Mouse (Mus musculus) urinary bladder, postnatal 10 days (tissue): ENCODE results near the gene Gabrb3.

Experiments used
- DNase-seq: peaks from one replicate; pipeline ENCODE4 v3.0.0; 2022; ENCODE audit warnings: low spot score

The Gabrb3 gene

DNA sequence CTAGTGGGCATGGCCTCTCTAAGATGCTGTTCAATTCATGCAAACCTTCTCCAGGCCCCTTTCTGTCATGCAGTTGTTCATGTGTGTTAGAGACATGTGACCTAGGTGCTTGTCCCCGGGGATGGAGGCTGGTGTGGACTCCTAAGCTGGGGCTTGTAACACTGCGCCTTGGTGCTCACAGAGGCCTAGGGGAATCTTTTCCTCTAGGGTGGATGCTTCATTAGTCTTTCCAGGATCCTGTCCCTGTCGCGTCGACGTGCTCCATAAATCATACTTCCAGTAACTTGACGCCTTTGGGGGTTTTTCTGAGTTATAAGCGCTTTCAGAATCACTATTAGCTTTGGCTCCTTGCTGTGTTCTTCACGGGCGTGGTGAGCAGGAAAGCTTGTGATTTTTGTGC, 113.2 kb downstream of the Gabrb3 start:
- DNase-seq = no peak

DNA sequence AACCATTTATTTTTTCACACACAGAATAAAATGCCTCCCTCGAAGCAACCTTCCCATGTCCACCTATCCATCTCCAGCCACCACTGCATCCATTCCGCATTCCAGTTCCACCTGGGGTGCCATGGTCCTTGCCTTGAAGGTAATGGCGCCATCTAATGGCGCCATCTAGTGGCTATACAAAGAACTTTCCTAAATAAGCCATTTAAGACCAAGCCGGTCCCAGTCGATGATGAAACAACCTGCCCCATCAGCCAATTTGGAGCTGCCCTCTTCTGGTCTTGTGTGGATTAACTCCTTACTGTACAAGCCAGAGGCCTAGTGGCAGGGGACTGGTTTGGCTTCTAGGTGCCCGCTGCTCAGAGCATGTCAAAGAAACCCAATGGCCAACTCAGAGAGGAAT, 119.1 kb downstream of the Gabrb3 start:
- no peak for DNase-seq

DNA sequence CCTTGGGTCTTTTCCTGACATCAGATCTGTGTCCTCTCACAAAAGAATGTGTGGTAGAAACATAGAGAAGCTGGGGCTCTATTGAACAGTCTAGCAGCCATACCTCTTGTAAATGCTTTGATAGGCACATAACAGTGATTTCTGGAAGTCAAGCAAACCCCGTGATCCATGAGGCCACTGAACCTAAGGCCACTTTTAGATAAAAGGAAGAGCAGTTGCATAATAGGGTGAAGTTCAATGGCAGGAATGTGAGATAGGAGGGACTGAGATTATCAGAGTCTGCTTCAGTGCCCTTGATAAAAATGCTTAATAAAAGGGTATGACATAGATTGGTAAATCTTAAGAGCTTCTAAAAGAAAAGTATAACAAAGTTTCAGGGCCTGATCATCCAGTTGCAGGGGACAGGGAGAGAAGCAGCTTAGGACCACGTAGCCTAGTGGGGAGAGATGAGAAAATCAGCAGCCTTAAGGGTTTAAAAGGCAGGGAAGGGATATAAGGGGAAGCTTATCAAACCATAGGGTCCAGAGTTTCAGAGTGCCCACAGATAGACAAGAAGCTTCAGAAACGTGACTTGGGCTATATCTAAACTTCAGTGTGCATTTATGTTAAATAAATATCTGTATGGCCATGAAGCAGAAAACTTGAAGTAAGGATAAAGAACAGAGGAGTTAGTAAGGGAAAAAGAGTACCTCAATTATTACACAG, 141.4 kb downstream of the Gabrb3 start:
- no peak for DNase-seq

DNA sequence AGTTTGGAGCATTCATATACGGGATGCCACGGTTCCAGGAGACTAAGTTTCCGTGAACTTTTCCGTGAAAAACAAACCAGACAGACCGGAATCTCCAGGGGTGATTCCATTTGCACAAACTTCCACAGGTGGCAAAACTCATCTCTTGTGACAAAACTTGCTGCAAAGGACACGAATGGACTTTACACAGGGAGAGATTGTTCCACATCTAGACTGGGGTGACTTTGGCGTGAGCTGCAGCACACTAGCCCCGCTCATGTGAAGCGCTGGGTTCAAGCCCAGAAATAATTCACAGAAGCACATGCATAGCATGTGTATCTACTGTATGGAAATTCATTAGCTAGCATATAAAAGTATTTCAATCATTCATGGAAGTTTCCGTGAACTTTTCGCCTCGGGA, 144.9 kb downstream of the Gabrb3 start:
- no peak for DNase-seq

DNA sequence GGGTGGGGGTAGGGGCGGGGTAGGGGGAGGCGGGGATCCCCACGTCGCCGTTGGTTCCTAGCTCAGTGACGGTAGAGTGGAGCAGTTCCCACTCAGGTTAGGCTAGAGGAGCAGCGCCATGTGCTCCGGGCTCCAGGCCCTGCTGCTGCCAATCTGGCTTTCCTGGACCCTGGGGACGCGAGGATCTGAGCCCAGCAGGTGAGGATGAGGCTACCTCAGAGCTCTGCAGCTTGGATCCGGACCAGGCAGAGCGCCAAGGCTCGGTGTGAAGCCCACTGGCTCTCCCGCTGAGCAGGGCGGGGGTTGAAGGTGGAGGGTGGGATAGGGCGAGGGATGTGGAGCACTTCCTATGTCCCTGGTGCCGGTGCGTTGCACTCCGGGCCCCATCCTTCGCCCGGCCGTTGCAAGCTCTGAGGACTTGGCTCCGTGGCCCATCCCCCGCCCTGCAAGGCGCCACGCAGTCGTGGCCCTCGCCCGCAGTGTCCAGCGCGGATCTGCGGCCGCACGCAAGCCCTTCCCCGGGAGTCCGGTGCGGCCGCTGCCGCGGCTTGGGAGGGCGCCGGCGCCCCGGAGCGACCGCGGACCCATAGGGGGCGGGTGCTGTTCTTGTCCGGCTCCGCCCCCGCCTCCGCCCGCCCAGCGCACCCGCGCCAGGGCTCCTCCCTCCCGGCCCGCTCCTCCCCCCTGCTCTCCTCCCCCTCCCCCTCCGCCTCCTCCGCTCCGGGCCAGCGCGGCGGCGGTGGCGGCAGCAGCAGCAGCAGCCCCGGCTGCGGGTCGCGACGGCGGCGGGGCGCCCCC, 171.2 kb downstream of the Gabrb3 start:
- DNase-seq = no peak

DNA sequence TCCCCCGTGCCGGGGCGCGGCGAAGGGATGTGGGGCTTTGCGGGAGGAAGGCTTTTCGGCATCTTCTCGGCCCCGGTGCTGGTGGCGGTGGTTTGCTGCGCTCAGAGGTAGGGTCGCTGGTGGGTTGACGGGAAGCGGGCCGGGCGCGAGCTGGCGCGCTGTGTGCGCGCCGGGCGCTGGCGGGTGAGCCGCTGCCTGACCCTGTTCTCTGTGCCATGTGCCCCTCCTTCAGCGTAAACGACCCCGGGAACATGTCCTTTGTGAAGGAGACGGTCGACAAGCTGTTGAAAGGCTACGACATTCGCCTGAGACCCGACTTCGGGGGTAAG, 171.7 kb downstream of the Gabrb3 start:
- no peak for DNase-seq

DNA sequence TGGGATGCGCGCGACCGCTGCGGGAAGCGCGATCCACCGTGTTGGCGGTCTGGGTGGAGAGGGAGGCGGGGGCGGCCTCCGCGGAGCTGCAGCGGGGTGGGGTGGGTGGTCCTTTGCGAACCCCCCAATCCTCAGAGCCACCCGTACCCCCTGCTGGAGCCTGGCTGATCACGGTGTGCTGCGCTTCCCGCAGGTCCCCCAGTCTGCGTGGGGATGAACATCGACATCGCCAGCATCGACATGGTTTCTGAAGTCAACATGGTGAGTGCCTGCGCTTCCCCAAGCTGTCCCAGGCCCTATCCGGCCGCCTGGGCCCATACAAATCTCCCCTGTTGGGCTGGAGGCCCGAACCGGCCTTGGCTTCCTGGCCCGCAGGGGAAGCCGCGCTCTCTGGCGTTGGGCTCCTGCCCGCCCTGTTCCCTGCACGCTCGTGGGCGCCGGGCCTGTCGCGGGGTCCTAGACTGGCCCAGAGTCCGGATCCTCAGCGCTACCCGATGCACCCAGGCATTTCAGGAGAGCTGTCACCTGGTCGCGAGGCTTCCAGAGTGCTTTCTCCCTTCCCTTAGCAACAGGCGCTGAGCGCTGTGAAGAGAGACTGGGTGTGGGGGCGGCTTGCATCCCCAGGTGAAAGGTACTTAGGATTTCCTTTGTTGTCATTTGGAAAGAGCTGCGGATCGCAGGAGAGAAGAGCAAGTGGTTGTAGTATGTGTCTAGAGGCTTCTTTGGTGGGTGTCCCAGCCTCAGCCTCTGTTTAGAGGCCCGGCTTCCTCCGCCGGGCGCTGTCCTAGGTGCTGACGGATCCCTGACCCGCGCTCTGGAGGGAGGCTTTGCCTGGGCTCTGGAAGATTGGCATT, 172.3 kb downstream of the Gabrb3 start:
- DNase-seq = no peak

DNA sequence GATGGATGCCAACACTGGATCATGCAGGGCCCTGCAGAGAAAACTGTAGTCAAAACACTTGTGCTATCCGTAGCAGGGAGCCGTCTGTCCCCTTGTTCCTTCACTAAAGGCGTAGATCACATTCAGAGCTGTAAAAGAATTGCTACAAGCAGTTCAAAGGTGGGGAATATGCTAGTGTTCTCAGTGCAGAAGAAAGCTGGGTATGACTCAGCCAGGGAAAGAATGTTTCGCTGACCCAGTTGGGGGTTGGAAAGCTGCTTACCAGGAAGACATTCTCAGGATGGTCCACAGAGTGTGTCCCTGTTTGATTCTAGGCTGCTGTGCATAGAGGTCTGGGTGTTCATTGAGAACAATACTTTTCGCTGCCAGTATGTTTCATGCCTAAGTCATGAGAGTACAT, 177.8 kb downstream of the Gabrb3 start:
- DNase-seq = no peak

DNA sequence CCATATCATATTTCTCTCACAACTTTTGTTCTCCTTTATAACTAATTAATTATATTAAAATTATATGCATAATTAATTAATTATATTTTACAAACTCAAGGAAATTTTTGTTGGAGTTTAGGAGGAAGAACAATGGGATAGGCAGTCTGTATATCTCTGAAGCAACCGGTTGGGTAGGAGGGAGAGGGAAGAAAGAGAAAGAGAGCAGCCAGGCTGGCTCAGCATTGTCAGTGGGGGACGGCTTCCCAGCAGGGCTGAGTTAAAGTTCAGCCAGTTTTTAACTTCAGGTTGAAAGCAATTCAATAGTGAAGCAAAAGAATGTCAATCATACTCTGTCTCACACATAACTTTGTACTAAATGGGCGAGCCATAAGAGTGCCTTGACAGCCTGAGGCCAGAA, 199.2 kb downstream of the Gabrb3 start:
- no peak for DNase-seq

DNA sequence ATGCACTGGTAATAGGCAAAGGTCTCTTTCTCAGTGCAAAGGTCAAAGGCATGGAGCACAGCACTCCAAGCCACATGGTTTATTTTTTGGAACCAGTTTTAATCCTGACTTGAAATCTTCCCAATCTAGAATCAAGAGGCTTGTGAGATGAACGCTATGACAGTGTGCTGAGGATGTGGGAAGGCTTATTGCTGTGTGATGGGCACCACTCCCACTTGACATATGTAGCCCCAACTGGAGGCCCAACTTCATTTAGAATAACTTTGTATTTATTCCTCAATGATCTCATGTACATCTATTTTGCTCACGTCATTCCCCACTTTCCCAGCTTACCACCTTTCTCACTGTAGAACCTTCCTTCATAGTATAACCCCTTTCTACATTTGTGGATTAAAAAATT, 200.5 kb downstream of the Gabrb3 start:
- DNase-seq = no peak

DNA sequence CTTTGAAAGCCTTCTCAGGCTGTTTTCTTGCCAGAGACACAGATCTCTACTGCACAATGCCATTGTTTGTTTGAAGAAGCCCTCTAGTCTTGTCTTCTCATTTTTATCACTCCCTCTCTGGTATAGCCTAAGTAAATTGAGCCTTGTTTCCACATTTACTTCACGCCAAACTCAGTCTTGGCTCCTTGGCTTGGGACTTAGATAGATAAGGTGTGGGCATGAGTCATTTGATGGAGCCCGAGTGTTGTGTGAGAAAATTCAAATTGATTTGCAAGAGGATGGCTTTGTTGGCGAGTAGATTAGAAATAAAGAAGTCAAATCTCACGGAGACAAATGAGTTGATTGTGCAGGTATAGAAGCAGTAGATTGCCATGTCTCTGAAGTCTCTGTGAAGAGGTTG, 204.2 kb downstream of the Gabrb3 start:
- no peak for DNase-seq

DNA sequence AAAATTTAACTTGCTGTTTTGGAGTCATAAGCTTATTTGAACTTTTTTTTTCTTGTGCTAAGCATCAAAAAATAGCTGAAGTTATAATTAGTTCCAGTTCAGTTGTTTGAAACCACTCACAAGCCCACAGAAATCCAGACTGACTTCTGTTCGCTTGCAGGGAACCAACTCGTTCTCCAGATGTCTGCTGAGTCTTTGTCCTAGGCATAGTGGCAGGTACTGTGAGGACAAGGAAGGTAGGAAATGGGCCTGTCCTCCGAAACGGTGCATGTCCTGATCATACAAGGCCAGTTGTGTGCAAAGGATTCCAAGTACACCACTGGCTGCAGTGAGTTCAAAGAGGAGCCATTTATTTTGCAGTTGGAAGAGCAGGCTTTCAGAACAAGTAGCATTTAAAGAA, 215.5 kb downstream of the Gabrb3 start:
- no peak for DNase-seq

DNA sequence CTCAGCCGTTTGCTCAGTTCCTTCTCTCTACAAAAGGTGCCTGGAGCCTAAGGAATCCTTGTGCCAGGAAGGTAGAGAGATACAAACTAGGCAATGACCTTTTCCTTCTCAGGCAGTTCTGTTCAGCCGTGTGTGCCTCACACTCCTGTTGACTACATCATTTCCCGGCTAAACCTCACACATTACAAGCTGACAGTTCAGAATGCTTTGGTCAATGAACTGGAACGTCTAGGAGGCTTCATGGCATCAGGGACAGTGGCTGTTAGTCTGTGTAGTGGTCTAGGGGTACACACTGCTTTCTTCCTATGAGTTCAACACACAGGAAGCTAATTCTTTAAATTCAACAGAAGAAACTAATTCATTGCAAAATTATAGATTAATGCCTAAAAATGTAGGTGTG, 216.2 kb downstream of the Gabrb3 start:
- no peak for DNase-seq

DNA sequence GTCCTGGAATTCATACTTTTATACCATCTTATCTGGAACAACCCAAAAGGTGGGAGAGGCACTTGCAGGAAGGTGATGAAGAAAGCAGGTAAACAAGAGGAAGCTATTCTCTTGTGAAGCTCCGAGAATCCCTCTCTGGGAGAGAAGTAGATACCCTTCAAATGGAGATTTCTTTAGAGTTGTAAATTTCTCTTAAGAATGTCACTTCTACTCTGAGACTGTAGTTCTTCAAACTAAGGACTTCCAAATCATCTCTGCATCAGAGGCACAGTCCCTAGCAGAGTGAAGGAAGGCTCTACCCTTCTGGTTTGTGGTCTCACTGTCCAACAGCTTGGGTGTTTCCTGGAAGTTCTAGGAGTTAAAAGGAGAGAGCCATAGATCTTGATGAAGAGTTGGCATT, 221.3 kb downstream of the Gabrb3 start:
- DNase-seq = no peak

DNA sequence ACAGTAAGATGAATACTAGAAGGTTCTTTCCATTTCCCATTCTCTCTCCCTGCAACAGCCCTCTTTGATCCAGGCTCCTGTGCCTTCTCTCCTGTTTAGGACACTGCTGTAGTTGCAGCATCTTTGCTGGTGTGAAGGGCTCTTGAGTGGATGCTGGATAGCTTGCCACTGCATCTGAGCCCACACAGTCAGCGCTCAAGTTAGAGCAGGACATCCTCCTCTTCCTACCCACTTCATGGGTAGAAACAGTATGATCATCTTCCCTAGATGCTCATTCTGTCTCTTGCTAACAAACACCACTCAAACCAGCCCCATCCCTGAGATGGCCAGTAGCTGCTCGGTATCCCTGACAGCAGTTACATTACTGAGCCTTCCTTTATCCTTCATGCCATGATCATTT, 227.9 kb downstream of the Gabrb3 start:
- DNase-seq = no peak

DNA sequence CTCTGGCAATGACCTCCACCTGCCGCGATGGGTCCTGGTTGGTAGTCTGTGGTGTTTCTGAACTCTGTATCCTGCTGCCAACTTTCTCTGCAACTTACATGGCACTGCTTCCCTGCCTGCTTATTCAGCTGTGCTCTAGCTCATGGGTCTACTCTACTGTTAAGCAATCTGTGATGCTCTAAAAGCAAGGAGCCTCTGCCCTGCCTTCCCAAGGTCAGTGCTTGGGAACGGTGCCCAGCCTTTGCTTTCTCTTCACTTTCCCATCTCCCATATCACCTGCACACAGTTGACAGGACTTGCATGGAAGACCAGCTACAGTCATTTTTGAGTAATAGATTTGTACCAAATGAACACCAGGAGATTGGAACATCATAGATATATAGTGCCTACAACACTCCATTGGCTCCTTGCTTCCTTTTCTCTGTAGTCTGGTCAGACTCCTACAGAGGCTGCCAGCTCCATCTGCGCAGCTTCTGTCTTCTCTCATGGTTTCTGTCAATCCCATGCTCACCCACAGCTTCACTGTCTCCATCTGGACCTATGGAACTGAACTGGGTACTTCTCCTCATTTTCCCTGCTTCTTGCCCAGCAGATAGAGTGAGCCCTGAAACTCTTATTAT, 228.8 kb downstream of the Gabrb3 start:
- no peak for DNase-seq

DNA sequence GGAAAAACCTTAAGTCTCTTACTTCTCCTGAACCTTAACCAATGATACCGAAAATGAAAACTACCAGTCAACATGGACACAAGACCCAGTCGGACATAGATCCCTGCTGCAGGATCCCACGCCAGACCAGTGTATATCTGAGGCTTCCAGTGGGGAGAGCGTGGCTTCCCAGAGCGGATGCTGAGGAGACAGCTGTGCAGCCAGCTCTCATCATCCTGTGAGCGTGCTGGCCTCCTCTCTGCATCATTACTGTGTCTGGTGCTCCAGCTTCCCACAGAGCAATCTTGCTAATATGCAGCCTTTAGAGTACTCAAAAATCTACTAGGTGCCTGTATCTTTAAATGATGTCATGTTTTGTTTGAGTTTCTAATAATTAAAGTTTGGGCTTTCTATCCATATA, 257.9 kb downstream of the Gabrb3 start:
- no peak for DNase-seq

DNA sequence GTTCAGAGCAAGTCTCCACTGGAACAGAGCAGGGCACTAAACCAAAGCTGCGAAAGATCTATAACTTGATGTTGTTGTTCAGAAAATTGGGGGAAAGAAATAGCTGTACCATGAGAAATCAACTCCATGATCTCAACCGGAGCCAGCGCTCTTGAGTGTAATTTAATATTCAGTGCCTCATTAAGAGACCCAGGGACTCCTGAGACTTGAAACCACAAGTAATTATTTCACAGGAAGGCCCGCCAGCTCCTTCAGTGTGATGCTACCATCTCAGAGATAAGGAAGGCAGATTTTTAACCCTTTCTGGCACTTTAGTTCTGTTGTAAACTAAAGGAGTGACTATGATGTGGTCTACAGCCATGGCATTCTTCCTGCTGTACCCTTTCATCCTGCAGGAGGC, 270.3 kb downstream of the Gabrb3 start:
- no peak for DNase-seq

DNA sequence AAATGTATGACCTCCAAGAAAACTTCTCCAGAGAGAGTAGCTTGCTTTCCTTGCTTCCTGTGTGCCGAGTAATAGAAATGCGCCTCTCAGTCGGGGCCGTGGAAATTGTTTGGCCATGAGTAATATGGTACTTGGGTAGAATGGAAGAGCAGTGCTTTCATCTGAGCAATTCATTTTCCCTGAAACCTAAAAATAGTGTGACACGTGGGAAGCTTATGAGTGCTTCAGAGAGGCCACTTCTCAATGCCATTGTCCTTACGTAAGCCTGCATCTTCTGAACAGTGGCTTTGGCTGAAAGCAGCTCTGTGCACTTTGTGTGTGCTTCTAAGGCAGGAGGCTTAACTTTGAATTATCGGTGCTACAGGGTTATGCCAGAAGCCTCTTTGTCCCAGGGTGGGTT, 280.9 kb downstream of the Gabrb3 start:
- DNase-seq = no peak

DNA sequence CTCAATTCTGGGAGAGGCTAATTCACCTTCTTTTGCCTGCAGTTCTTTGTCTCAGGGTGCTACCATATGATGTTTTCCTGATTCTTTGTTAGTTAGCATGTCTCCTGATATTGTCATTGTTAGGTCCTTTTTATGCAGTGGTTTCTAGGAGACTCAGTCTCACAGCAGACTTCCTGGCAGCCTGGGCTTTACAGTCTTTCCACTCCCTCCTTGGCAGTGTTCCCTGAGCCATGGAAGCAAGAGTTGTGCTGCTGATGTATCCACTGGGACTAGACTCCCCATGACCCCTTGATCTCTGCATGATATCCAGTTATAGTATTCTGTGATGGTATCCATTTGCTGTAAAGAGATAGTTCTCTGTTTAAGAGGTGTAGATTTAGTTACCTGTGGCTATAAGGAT, 281.6 kb downstream of the Gabrb3 start:
- no peak for DNase-seq

DNA sequence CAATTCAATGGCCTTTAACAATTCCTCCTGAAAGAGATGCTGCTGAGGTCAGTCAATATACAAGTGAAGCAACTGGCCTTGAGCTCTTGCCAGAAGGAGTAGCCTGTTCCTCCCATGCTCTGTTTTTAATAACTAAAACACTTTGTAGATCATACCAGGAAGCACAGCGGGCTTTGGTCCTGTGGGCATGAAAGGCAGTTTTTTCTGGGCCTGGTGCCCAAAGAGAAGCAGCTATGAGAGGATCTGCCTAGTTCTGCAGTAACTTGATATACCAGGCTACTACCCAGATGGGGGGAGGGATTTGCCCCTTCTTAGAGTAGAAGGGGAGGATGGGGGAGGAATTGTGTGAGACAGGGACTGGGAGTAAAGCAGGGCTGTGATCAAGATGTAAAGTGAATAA, 284.1 kb downstream of the Gabrb3 start:
- DNase-seq = no peak

DNA sequence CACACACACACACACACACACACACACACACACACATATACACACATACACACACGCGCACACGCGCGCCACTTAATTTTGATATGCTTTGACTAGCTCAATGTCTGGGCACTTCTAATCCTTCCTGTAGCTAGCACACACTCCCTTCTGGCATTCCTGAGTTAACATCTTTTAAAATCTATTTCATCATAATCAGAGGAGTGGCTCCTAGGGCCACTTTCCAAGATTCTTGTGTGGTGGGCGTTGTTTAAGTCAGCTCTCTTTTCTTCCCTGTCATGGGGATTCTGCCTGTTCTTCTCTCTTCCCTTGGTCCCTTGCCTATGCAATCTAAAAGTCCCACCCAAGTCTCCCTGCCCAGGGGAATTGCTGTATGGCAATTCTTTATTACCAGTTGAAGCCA, 286.6 kb downstream of the Gabrb3 start:
- DNase-seq = no peak
